Mouse (Mus musculus): Measurements from ENCODE around the gene Pde4c. TPM values are rescaled to one million over a fixed set of nuclear protein-coding genes. Genes with fewer than 3 reads are reported as not detected.

Gene Pde4c
- total and polyA plus RNA-seq, 2 experiments from 2014 or later = 0.23 to 0.48 TPM

GRCm38 (mm10) chr8:70689892-70690390, 33.6 kb upstream of the Pde4c start:
- Histone ChIP-seq H3K9ac (no peak overlapping the region), H3K9me3 (ENCODE audit: low read length) (no peaks in the 10 kb centered on the region), H3K4me2 (ENCODE audit: low read depth) (no peak overlapping the region), H3K4me3 (ENCODE audit: low read depth, low read length) (no peak overlapping the region), H3K4me1 (ENCODE audit: insufficient read depth) (peaks cover 6% of the 10 kb centered on the region), H3K27me3 (ENCODE audit: insufficient read depth, low read length) (no peaks in the 10 kb centered on the region), H3K36me3 (ENCODE audit: insufficient read depth) (no peaks in the 10 kb centered on the region), H3K27ac (ENCODE audit: low read depth, low read length) (no peak overlapping the region)
- TF ChIP-seq CTCF (IDR thresholded peaks at IDR 0.05; ENCODE audit: low read depth) = no peak
- DNase-seq = no peak
- no peak for ATAC-seq
- WGBS = 72% methylated on average over 5 of the region's 5 CpGs

GRCm38 (mm10) chr8:70691230-70691629, 32.3 kb upstream of the Pde4c start:
- peak overlapping the region; percentile 50 for H3K27ac ChIP-seq (ENCODE audit: low read depth, low read length)
- H3K4me3 ChIP-seq (ENCODE audit: low read depth, low read length) = peak overlapping the region; percentile 36
- H3K9ac ChIP-seq = peak overlapping the region; percentile 59
- H3K9me3 ChIP-seq (ENCODE audit: low read length) = no peaks in the 10 kb centered on the region
- WGBS = 58% methylated on average over 4 of the region's 4 CpGs
- no peaks in the 10 kb centered on the region for H3K36me3 ChIP-seq (ENCODE audit: insufficient read depth)
- ATAC-seq (no peak; the same call in 1 of the 2 replicates), DNase-seq (no peak)
- peaks cover 6% of the 10 kb centered on the region for H3K4me1 ChIP-seq (ENCODE audit: insufficient read depth)
- no peak for TF ChIP-seq CTCF (IDR thresholded peaks at IDR 0.05; ENCODE audit: low read depth)
- peak overlapping the region; percentile 63 for H3K4me2 ChIP-seq (ENCODE audit: low read depth)
- H3K27me3 ChIP-seq (ENCODE audit: insufficient read depth, low read length) = no peaks in the 10 kb centered on the region

- DNase-seq = peak; percentile 68
- Histone ChIP-seq H3K27ac (ENCODE audit: low read depth, low read length) (peak overlapping the region; percentile 50), H3K4me3 (ENCODE audit: low read depth, low read length) (peak overlapping the region; percentile 36), H3K36me3 (ENCODE audit: insufficient read depth) (no peaks in the 10 kb centered on the region), H3K9ac (peak overlapping the region; percentile 59), H3K9me3 (ENCODE audit: low read length) (no peaks in the 10 kb centered on the region), H3K27me3 (ENCODE audit: insufficient read depth, low read length) (no peaks in the 10 kb centered on the region), H3K4me1 (ENCODE audit: insufficient read depth) (peaks cover 12% of the 10 kb centered on the region), H3K4me2 (ENCODE audit: low read depth) (peak overlapping the region; percentile 63)
- WGBS = under 1% methylated on average over 15 of the region's 20 CpGs
- peak; percentile 79 for ATAC-seq
- TF ChIP-seq CTCF (IDR thresholded peaks at IDR 0.05; ENCODE audit: low read depth) = no peak
Observed at GRCm38 (mm10) chr8:70691727-70692231, 31.7 kb upstream of the Pde4c start.

- no peak for ATAC-seq
- 76% methylated on average over 5 of the region's 5 CpGs for WGBS
Observed at GRCm38 (mm10) chr8:70693636-70694035, 29.9 kb upstream of the Pde4c start.

GRCm38 (mm10) chr8:70695318-70696018, 28.1 kb upstream of the Pde4c start:
- no peak for TF ChIP-seq CTCF (IDR thresholded peaks at IDR 0.05; ENCODE audit: low read depth)
- H3K27me3 ChIP-seq (ENCODE audit: insufficient read depth, low read length) = no peaks in the 10 kb centered on the region
- no peak overlapping the region for H3K9ac ChIP-seq
- peaks cover 15% of the 10 kb centered on the region for H3K4me1 ChIP-seq (ENCODE audit: insufficient read depth)
- no peak overlapping the region for H3K27ac ChIP-seq (ENCODE audit: low read depth, low read length)
- no peaks in the 10 kb centered on the region for H3K9me3 ChIP-seq (ENCODE audit: low read length)
- no peaks in the 10 kb centered on the region for H3K36me3 ChIP-seq (ENCODE audit: insufficient read depth)
- no peak for ATAC-seq
- WGBS = 42% methylated on average over 32 of the region's 32 CpGs
- no peak for DNase-seq
- no peak overlapping the region for H3K4me3 ChIP-seq (ENCODE audit: low read depth, low read length)
- H3K4me2 ChIP-seq (ENCODE audit: low read depth) = no peak overlapping the region

More at GRCm38 (mm10) chr8:70693636-70694035, 29.9 kb upstream of the Pde4c start:
- Histone ChIP-seq H3K9me3 (ENCODE audit: low read length) (no peaks in the 10 kb centered on the region), H3K9ac (no peak overlapping the region), H3K27ac (ENCODE audit: low read depth, low read length) (no peak overlapping the region), H3K36me3 (ENCODE audit: insufficient read depth) (no peaks in the 10 kb centered on the region), H3K27me3 (ENCODE audit: insufficient read depth, low read length) (no peaks in the 10 kb centered on the region), H3K4me3 (ENCODE audit: low read depth, low read length) (no peak overlapping the region), H3K4me2 (ENCODE audit: low read depth) (no peak overlapping the region), H3K4me1 (ENCODE audit: insufficient read depth) (peaks cover 15% of the 10 kb centered on the region)
- TF ChIP-seq CTCF (IDR thresholded peaks at IDR 0.05; ENCODE audit: low read depth) = no peak
- no peak for DNase-seq

- TF ChIP-seq CTCF (IDR thresholded peaks at IDR 0.05; ENCODE audit: low read depth) = no peak
- peak; percentile 64 for DNase-seq
- peak overlapping the region; percentile 14 for H3K4me3 ChIP-seq (ENCODE audit: low read depth, low read length)
- ATAC-seq = no peak
- no peaks in the 10 kb centered on the region for H3K9me3 ChIP-seq (ENCODE audit: low read length)
- H3K4me1 ChIP-seq (ENCODE audit: insufficient read depth) = peaks cover 19% of the 10 kb centered on the region
- H3K27ac ChIP-seq (ENCODE audit: low read depth, low read length) = peak overlapping the region; percentile 21; the same call in 1 of the 2 replicates
- no peaks in the 10 kb centered on the region for H3K36me3 ChIP-seq (ENCODE audit: insufficient read depth)
- peak overlapping the region; percentile 35; the same call in 1 of the 2 replicates for H3K9ac ChIP-seq
- no peaks in the 10 kb centered on the region for H3K27me3 ChIP-seq (ENCODE audit: insufficient read depth, low read length)
- H3K4me2 ChIP-seq (ENCODE audit: low read depth) = peak overlapping the region; percentile 60
- 6% methylated on average over 31 of the region's 31 CpGs for WGBS
Observed at GRCm38 (mm10) chr8:70696019-70696885, 27.3 kb upstream of the Pde4c start.
